Mouse (Mus musculus) olfactory bulb, adult 2 months (tissue): ENCODE measurements around the gene Rbm19. TPM values are rescaled to one million over a fixed set of nuclear protein-coding genes. Genes with fewer than 3 reads are reported as not detected.

Experiments used
- H3K27ac ChIP-seq: fragments of 200-500 bp; 2 replicates; pipeline ENCODE4 v1.5.1; 2012; ENCODE audit warnings: low read depth, low read length; ENCODE audit not compliant: insufficient read depth
- H3K4me1 ChIP-seq: fragments of 200-500 bp; 2 replicates; pipeline ENCODE4 v1.6.1; 2012; ENCODE audit warnings: low read length; ENCODE audit not compliant: control insufficient read depth, insufficient read depth
- H3K4me3 ChIP-seq: fragments of 200-500 bp; 2 replicates; pipeline ENCODE4 v1.5.1; 2012; ENCODE audit warnings: mild to moderate bottlenecking, low read depth, low read length, moderate library complexity; ENCODE audit not compliant: insufficient read depth
- CTCF ChIP-seq: fragments of 200-500 bp; IDR thresholded peaks from 2 replicates; pipeline ENCODE4 v1.5.1; 2012; ENCODE audit warnings: low read depth, mild to moderate bottlenecking, low read length, moderate library complexity; ENCODE audit not compliant: insufficient read depth
- POLR2A ChIP-seq: fragments of 200-500 bp; IDR thresholded peaks from 2 replicates; pipeline ENCODE4 v1.6.1; 2012; ENCODE audit warnings: mild to moderate bottlenecking, low read depth, low read length, moderate library complexity; ENCODE audit not compliant: insufficient read depth
- WGBS: fragments of 180-500 bp; shearing (Covaris S2); methylation state at CpG from one replicate; pipeline ENCODE4 v1.1.7; 2018; 5-methylcytosine and 5-hydroxymethylcytosine counted together
- polyA plus RNA-seq: library from polyadenylated mRNA; stranded (reverse); fragments of >200 nt; gene quantifications from 2 replicates; pipeline ENCODE4 v1.2.4, GENCODE M21; 2012; ENCODE audit warnings: low replicate concordance; ENCODE audit not compliant: missing spikeins, insufficient read depth, insufficient read length

Rbm19 gene
- polyA plus RNA-seq, 1 experiment = not detected

DNA sequence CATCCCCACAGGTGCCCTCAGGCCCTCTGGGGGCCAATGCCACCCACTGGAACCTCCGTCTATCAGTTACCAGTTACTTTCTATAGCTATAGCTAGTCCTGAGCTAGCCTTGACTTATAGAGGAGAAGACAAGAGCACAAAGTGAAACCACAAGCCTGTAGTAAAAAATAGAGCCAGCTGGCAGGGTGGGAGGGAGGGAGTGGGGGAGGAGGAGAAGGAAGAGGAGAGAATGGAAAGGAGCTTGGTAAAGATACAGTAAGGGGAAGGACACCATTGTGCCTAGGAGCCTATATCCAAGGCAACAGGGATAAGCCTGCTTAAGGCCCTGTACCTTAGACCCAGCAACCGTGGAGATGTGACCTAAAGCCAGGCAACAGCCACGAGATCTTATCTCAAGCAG is 40.9 kb downstream of the Rbm19 start:
- Histone ChIP-seq H3K4me1 (peaks cover 17% of the 10 kb centered on the region), H3K4me3 (no peak overlapping the region), H3K27ac (no peak overlapping the region)
- TF ChIP-seq CTCF = no peak
- no peak for TF ChIP-seq POLR2A
- 66% methylated on average over 3 of the region's 3 CpGs for WGBS

- Histone ChIP-seq H3K4me1 (peaks cover 19% of the 10 kb centered on the region), H3K27ac (no peak overlapping the region), H3K4me3 (no peak overlapping the region)
- TF ChIP-seq POLR2A (no peak), CTCF (no peak)
- WGBS = 71% methylated on average over 2 of the region's 2 CpGs
Observed at GRCm38 (mm10) chr5:120158476-120158875, 42.2 kb downstream of the Rbm19 start.

GRCm38 (mm10) chr5:120160923-120161658 is 44.8 kb downstream of the Rbm19 start:
- TF ChIP-seq POLR2A = no peak
- TF ChIP-seq CTCF = no peak
- 97% methylated on average over 8 of the region's 8 CpGs for WGBS
- no peak overlapping the region for H3K27ac ChIP-seq
- H3K4me3 ChIP-seq = no peak overlapping the region
- H3K4me1 ChIP-seq = peaks cover 37% of the 10 kb centered on the region

GRCm38 (mm10) chr5:120162689-120163088 is 46.4 kb downstream of the Rbm19 start:
- H3K4me1 ChIP-seq = peaks cover 26% of the 10 kb centered on the region
- no peak overlapping the region for H3K4me3 ChIP-seq
- no peak overlapping the region for H3K27ac ChIP-seq
- WGBS = 98% methylated on average over 10 of the region's 10 CpGs
- TF ChIP-seq POLR2A = no peak
- TF ChIP-seq CTCF = no peak

- H3K4me1 ChIP-seq = peaks cover 23% of the 10 kb centered on the region
- H3K27ac ChIP-seq = no peak overlapping the region
- no peak overlapping the region for H3K4me3 ChIP-seq
- TF ChIP-seq POLR2A (no peak), CTCF (no peak)
- WGBS = 82% methylated on average over 6 of the region's 6 CpGs
Observed at GRCm38 (mm10) chr5:120163428-120163827, 47.2 kb downstream of the Rbm19 start.

GRCm38 (mm10) chr5:120164450-120164849 is 48.2 kb downstream of the Rbm19 start:
- 19% methylated on average over 11 of the region's 11 CpGs for whole genome bisulfite sequencing
- TF ChIP-seq CTCF (no peak), POLR2A (no peak)
- Histone ChIP-seq H3K27ac (no peak overlapping the region), H3K4me3 (no peak overlapping the region), H3K4me1 (peaks cover 23% of the 10 kb centered on the region)

GRCm38 (mm10) chr5:120165061-120165942 is 49.0 kb downstream of the Rbm19 start:
- Histone ChIP-seq H3K4me1 (peaks cover 23% of the 10 kb centered on the region), H3K4me3 (no peak overlapping the region), H3K27ac (no peak overlapping the region)
- WGBS = 90% methylated on average over 9 of the region's 9 CpGs
- no peak for TF ChIP-seq CTCF
- TF ChIP-seq POLR2A = no peak

DNA sequence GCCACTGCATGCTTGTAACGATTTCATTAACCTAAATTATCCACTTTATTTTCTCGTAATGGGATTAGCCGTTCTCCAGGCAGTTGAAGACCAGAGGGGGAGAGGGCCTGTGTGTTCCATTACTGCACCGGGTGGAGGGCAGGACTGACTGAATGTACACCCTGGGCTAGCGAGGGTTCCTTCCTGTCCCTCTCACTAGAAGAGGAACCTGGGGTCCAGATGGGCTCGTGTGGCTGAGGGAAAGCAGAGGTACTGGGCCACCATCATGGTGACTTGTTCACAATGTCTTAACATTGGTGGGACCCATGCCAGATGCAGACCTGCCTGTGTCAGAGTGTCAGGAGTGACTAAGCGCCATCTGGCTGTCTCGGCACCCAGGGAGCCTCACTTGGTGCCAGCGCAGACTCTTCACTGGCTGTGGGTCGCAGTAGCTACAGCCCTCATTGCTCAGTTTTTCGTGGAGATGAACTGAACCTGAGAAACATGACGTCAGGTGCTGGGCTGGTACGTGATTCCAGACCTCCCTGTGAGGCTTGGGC is 51.6 kb downstream of the Rbm19 start:
- TF ChIP-seq CTCF (no peak), POLR2A (no peak)
- H3K4me1 ChIP-seq = peaks cover 33% of the 10 kb centered on the region
- no peak overlapping the region for H3K27ac ChIP-seq
- WGBS = 91% methylated on average over 13 of the region's 13 CpGs
- no peak overlapping the region for H3K4me3 ChIP-seq
